Mouse (Mus musculus) bone marrow macrophage, adult 2 months (primary cell): ENCODE data around the gene Sec1. TPM values are rescaled to one million over a fixed set of nuclear protein-coding genes. Genes with fewer than 3 reads are reported as not detected.

Experiments used
- H3K27ac ChIP-seq: 2 replicates; pipeline ENCODE4 v1.5.1; 2012; ENCODE audit warnings: low read depth, low read length; ENCODE audit not compliant: insufficient read depth
- H3K4me1 ChIP-seq: 2 replicates; pipeline ENCODE4 v1.6.1; 2012; ENCODE audit warnings: low read length; ENCODE audit not compliant: control insufficient read depth, insufficient read depth
- H3K4me3 ChIP-seq: 2 replicates; pipeline ENCODE4 v1.5.1; 2012; ENCODE audit warnings: mild to moderate bottlenecking, low read length, moderate library complexity; ENCODE audit not compliant: insufficient read depth
- CTCF ChIP-seq: IDR thresholded peaks from 2 replicates; pipeline ENCODE4 v1.5.1; 2012; ENCODE audit warnings: low read depth, mild to moderate bottlenecking, low read length, moderate library complexity
- POLR2A ChIP-seq: IDR thresholded peaks from 2 replicates; pipeline ENCODE4 v1.6.1; 2012; ENCODE audit warnings: mild to moderate bottlenecking, low read depth, low read length, borderline replicate concordance
- polyA plus RNA-seq: library from polyadenylated mRNA; stranded (reverse); fragments of >200 nt; gene quantifications from 2 replicates; pipeline ENCODE4 v1.2.4, GENCODE M21; 2012; ENCODE audit not compliant: missing spikeins, insufficient read depth, insufficient read length

Sec1 gene
- polyA plus RNA-seq, 1 experiment: not detected

DNA sequence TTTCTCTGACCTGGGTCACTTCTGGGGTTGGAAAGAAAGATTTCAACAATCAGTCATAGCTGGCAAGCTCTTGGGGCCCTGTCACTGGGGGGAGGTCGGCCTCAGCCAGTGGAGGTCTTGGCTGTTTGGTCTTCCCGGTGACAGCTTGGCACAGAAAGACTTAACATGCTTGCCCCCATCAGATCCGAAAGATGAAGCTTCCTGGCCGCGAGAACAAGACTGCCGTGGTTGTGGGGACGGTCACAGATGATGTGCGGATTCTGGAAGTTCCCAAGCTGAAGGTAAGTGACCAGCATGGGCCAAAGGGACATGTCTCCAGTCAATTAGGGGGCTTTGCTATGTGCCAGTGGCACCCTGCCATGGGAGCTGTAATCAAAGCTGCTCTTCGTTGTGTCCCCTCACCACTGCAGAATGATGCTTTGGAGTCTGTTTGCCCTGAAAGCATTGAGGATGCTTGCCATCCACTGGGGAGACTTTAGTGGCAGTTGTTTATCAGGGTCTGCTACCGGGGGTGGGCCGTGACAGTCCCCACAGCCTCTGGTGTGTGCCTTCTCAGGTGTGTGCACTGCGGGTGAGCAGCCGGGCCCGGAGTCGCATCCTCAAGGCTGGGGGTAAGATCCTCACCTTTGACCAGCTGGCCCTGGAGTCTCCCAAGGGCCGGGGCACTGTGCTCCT lies 25.7 kb upstream of the Sec1 start:
- Histone ChIP-seq H3K4me1 (peaks cover 3% of the 10 kb centered on the region; the same call in 1 of the 2 replicates), H3K27ac (no peak overlapping the region), H3K4me3 (peak overlapping the region; percentile 99; the same call in 1 of the 2 replicates)
- TF ChIP-seq CTCF (no peak), POLR2A (no peak)

DNA sequence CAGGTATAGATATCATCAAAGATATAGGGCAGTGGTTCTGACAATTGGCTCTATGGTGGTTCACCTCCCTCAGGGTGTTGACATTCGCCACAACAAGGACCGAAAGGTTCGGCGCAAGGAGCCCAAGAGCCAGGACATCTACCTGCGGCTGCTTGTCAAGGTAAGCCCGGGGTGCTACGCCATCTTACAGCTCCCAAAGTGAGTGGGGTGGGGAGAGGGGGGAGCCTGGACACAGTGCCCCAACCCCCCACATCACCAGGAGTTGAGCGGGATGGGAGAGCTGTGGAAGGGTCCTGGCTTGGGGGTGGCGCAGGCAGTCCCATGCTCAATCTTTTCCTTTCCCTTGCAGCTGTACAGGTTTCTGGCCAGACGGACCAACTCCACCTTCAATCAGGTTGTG lies 25.0 kb upstream of the Sec1 start:
- H3K4me1 ChIP-seq: peaks cover 3% of the 10 kb centered on the region
- H3K4me3 ChIP-seq: peak overlapping the region; percentile 99
- TF ChIP-seq CTCF: no peak
- no peak for TF ChIP-seq POLR2A
- no peak overlapping the region for H3K27ac ChIP-seq

DNA sequence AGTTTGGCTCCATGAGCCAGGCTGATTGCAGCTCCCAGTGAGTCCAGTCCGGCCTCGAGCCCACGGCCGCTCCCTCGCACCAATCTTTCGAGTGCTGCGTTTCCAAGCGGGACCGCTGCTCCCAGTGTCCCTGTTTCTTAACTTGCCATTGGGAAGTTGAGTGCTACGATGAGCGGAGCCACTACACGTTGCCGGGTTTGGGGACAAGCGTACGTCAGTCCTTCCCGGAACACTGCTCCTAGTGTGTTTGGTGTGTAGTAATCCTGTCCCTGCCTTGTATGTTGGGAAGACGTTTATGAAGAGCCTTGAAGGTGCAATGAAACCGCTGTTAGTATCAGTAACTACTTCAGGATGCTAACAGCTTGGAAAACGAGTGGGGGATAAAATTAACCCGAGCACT lies 24.1 kb upstream of the Sec1 start:
- H3K4me1 ChIP-seq: peaks cover 7% of the 10 kb centered on the region
- no peak for TF ChIP-seq CTCF
- no peak for TF ChIP-seq POLR2A
- H3K4me3 ChIP-seq: peak overlapping the region; percentile 99
- peak overlapping the region; percentile 83 for H3K27ac ChIP-seq

DNA sequence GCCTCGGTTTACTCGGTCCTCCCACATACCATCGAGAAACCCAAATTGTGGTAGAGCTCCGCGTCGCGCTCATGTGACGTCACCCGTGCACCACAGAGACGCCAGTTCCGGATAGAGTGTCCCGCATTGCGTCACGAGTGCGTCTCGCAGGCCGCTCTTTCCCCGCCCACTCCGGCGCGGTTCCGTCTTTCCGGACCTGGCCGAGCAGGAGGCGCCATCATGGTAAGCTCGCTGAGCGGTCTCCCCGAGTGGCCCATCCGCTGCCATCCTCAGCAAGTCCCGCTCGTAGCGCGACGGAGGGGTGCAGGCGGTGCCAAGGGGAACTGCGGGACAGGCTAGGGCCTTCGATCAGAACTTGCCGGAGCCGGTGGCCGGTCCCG lies 23.7 kb upstream of the Sec1 start, which contains the start of gene Sphk2:
Gene Sphk2, minus strand, starts transcription at position 85 of the 380 bp plus-strand sequence.
- TF ChIP-seq POLR2A (no peak; the same call in 1 of the 2 replicates), CTCF (no peak)
- Histone ChIP-seq H3K4me1 (peaks cover 7% of the 10 kb centered on the region), H3K4me3 (peak within 1 kb of the TSS; percentile 99), H3K27ac (peak within 1 kb of the TSS; percentile 97)

DNA sequence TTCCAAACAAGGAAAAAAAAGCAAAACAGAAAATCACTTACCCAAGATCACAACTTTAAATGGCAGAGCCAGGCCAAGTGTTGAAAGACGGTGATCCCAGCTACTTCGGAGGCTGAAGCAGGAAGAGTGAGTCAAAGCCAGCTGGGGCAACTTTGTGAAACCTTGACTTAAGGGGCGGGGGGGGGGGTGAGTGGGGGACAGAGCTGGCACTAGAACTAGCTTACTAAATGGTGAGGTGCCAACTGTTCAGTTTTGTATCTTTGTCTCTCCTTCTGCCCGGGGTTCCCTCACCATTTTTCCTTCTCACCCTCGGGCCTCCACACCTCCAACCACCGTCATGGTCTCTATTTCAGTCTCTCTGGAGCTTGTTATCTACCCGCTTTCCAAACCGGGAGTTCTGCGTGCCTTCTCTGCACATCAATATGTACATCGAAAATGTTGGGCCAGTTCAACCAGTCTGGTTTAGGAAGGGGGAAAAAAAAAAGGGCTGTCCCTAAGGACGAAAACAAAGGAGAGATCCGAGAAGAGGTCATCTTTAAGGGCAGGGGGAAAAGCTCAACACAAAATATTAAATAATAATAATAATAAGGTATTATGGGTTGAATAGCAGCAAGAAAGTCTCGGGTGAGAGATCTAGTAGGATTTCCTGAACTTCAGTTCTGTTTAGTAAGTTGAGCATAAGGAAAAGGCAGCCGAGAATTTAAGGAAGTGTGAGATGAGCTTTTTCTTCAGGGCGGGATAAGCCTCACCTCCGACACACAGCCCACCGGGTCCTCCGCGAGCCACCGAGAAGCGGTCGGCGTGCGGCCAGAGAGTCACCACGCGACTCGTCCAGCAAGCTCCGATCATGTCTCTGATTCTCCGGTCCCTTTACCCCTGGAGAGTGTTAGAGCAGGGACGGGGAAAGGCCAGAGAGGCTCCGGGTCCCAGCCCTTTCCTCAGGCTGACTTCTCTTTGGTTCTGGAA lies 23.0 kb upstream of the Sec1 start:
- H3K4me1 ChIP-seq: peaks cover 7% of the 10 kb centered on the region
- peak overlapping the region; percentile 97 for H3K27ac ChIP-seq
- TF ChIP-seq POLR2A: no peak
- TF ChIP-seq CTCF: no peak
- H3K4me3 ChIP-seq: peak overlapping the region; percentile 99

DNA sequence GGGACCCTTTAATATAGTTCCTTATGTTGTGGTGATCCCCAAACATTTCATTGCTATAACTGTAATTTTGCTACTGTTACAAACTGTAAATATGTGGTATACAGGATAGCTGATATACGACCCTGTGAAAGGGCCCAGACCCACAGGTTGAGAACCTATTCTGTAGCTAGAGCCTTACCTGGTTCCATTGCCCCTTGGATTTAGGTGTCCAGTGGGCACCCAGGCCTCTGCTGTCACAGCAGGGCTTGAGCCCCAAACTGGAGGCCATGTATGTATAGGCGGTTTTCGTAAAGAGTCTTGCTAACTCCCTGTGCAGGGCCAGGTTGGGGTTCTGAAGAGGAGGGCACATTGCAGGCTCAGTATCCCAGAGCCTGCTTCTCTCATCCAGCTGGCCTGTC lies 22.3 kb upstream of the Sec1 start:
- TF ChIP-seq CTCF: no peak
- no peak for TF ChIP-seq POLR2A
- Histone ChIP-seq H3K4me3 (peak overlapping the region; percentile 99), H3K27ac (peak overlapping the region; percentile 97), H3K4me1 (peaks cover 7% of the 10 kb centered on the region)

DNA sequence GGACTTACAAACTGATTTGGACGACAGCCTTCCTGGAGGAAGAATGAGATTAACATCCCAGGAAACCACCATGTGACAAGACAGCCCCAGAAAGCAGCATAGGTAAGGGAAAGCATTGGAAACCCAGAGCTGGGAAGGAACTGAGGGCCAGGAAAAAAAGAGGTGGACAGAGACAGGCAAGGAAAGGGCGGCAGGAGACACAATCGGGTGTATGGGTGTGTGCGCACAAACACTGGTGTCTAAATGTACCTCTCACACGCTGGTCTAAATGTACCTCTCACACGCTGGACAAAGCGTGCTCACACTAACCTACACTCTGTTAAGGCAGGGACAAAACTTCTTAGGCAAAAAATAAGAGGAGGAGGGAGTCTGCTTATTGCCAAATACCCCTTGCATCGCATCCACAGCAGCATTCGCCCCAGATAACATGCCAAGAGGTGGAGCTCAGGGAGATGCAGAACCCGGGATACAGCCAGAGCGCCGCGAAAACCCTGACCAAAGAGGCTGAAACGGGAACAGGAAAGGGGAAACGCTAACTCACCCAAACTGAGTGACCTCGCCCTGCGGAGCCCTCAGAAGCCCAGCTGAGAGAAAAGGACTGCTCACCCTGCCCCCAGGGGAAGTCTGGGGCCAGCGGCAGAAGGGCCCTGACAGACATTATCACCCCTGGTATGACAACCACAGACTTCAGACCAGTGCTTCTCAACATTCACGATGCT lies 21.7 kb upstream of the Sec1 start:
- Histone ChIP-seq H3K27ac (peak overlapping the region; percentile 97), H3K4me3 (peak overlapping the region; percentile 99), H3K4me1 (peaks cover 7% of the 10 kb centered on the region)
- TF ChIP-seq CTCF: no peak
- TF ChIP-seq POLR2A: no peak

DNA sequence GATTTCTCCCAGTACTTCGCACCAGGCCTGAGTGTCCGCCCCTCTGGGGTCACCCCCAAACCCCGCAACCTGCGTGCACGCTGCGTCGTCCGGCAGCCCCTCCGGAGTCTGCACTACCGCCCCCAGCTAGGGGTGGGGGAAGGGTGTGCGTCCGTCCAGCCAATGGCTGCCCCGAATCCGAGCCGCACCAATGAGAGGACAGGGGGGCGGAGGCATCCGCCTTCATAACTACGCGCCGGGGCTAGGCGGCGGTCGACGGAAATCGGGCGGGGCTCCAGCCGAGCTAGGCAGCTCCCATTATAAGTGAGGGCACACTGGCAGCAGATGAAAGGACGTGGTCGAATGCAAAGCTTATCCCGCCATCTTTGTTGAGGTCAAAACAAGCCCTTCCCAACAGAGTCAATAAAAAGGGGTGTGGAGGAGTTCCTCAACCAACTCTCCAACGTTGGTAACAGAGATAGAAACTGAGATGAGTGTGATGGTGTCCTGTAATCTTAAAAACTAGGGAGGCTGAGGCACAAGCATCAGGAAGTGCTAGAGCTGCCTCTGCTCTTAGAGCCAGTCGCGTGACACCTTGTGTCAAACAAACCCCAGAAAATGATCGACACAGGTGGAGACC lies 21.0 kb upstream of the Sec1 start, which contains the start of gene Rpl18:
Gene Rpl18, plus strand, starts transcription at position 368 of the 619 bp plus-strand sequence.
- peak within 1 kb of the TSS; percentile 97 for H3K27ac ChIP-seq
- peak within 1 kb of the TSS; percentile 99 for H3K4me3 ChIP-seq
- TF ChIP-seq POLR2A (no peak), CTCF (no peak)
- H3K4me1 ChIP-seq: peaks cover 7% of the 10 kb centered on the region

DNA sequence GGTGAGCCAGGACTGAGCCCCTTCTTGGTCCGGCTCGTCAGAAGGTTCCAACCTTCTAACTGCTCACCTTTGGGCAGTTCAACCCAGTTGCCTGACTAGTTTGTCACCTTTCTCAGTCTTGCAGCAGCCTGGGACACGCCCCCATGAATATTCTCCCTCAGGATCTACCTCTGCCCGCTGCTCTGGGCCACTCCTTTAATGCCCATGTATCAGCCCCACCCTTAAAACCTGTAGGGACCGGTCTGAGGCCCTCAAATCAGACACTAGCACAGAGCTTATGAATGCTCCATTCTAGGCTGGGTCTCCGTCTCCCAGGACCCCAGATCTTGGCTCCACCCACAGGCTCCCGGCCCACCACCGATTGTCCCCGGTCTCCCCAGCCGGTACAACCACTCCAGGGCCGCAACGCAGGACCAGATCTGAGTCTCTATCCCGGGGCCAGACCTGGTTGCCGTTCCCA lies 20.5 kb upstream of the Sec1 start:
- no peak for TF ChIP-seq POLR2A
- no peak for TF ChIP-seq CTCF
- H3K4me1 ChIP-seq: peaks cover 7% of the 10 kb centered on the region
- peak overlapping the region; percentile 72 for H3K4me3 ChIP-seq
- peak overlapping the region; percentile 6; the same call in 1 of the 2 replicates for H3K27ac ChIP-seq
